Mouse (Mus musculus) heart, postnatal 0 days (tissue): ENCODE measurements around the gene Pbxip1.

Experiments used
- CTCF ChIP-seq: IDR thresholded peaks from 2 replicates; pipeline ENCODE4 v1.5.1; 2016; ENCODE audit warnings: antibody characterized with exemption, control low read depth, low read depth
- EP300 ChIP-seq: IDR thresholded peaks from 2 replicates; pipeline ENCODE4 v1.6.1; 2016; ENCODE audit warnings: antibody characterized with exemption, low read depth

- no peak for TF ChIP-seq CTCF
- TF ChIP-seq EP300, result no peak
Observed at GRCm38 (mm10) chr3:89388901-89389740, 47.4 kb upstream of the Pbxip1 start.
